Mouse (Mus musculus): ENCODE measurements around the gene Clstn1. TPM values are rescaled to one million over a fixed set of nuclear protein-coding genes. Genes with fewer than 3 reads are reported as not detected.

Clstn1 gene
- polyA plus RNA-seq, 1 experiment, result 407 TPM

GRCm38 (mm10) chr4:149697506-149698196 is 111.4 kb downstream of the Clstn1 start:
- no peak overlapping the region for H3K27ac ChIP-seq (ENCODE audit: insufficient read depth, low read length)
- TF ChIP-seq CTCF (IDR thresholded peaks at IDR 0.05; ENCODE audit: extremely low read depth, insufficient read depth, low read length) (no peak), POLR2A (IDR thresholded peaks at IDR 0.05; ENCODE audit: extremely low read depth, insufficient read depth, low read length) (no peak)
- peak overlapping the region; percentile 4; the same call in 1 of the 2 replicates for H3K4me3 ChIP-seq (ENCODE audit: insufficient read depth, low read length)
- no peaks in the 10 kb centered on the region for H3K4me1 ChIP-seq (ENCODE audit: control insufficient read depth, insufficient read depth, low read length)

- no peaks in the 10 kb centered on the region for H3K4me1 ChIP-seq (ENCODE audit: control insufficient read depth, insufficient read depth, low read length)
These were observed 112.0 kb downstream of the Clstn1 start for GRCm38 (mm10) chr4:149698197-149698821.

More at GRCm38 (mm10) chr4:149698197-149698821, 112.0 kb downstream of the Clstn1 start:
- Histone ChIP-seq H3K27ac (ENCODE audit: insufficient read depth, low read length) (no peak overlapping the region), H3K4me3 (ENCODE audit: insufficient read depth, low read length) (peak overlapping the region; percentile 4)
- TF ChIP-seq POLR2A (IDR thresholded peaks at IDR 0.05; ENCODE audit: extremely low read depth, insufficient read depth, low read length), result no peak
- peak; percentile 42 for TF ChIP-seq CTCF (IDR thresholded peaks at IDR 0.05; ENCODE audit: extremely low read depth, insufficient read depth, low read length)

Other genes with a start within 250 kb of the Clstn1 start
- gene Ube4b, start 159.7 kb upstream of the Clstn1 start, polyA plus RNA-seq (2012; rRNA removed), result 99.9 and 105 TPM in 2 replicates
- 0.84 TPM in 1 of 2 replicates, not detected in the other for gene Rbp7, start 131.5 kb upstream of the Clstn1 start, polyA plus RNA-seq (2012; rRNA removed)
- not detected in 2 replicates for gene Tmem274, start 109.1 kb upstream of the Clstn1 start, polyA plus RNA-seq (2012; rRNA removed)
- 8.5 and 9.0 TPM in 2 replicates for gene Nmnat1, start 101.3 kb upstream of the Clstn1 start, polyA plus RNA-seq (2012; rRNA removed)
- 9.0 and 9.2 TPM in 2 replicates for gene Lzic, start 101.2 kb upstream of the Clstn1 start, polyA plus RNA-seq (2012; rRNA removed)
- gene Ctnnbip1, start 68.2 kb upstream of the Clstn1 start, polyA plus RNA-seq (2012; rRNA removed), result 35.8 and 38.0 TPM in 2 replicates
- 13.2 and 15.7 TPM in 2 replicates for gene Pik3cd, start 116.1 kb downstream of the Clstn1 start, polyA plus RNA-seq (2012; rRNA removed)
- 75.0 and 75.9 TPM in 2 replicates for gene Tmem201, start 151.6 kb downstream of the Clstn1 start, polyA plus RNA-seq (2012; rRNA removed)
- gene Slc25a33, start 187.8 kb downstream of the Clstn1 start, polyA plus RNA-seq (2012; rRNA removed), result 43.7 and 43.9 TPM in 2 replicates